Mouse (Mus musculus) heart, embryonic 16.5 days (tissue): ENCODE measurements at regions not wholly inside any gene's neighbourhood (a gene's known extent, or its start where the extent isn't known, plus 50 kb on each side); places are given as distances from the start of the nearest gene placed in this dataset.
A peak's percentile ranks its signal among the peaks of the same experiment; 100 is the strongest.
"Not testable (repeated sequence)": the region's sequence is repeated elsewhere in the genome, so short reads cannot be mapped to it uniquely, and the experiment has no call there.

Experiments used
- ATAC-seq: fragments of 200-750 bp; cut with Nextera tagmentation; replicated peaks from 2 replicates; pipeline ENCODE4 v1.8.0; 2017; ENCODE audit warnings: moderate number of reproducible peaks; ENCODE audit not compliant: insufficient read depth, low FRiP score; ENCODE audit errors: extremely low read depth
- H3K27ac ChIP-seq: fragments of 300-500 bp; sonication (generic); 2 replicates; pipeline ENCODE4 v1.5.1; 2014; ENCODE audit warnings: mild to moderate bottlenecking, low read length, control low read depth, moderate library complexity
- H3K27me3 ChIP-seq: fragments of 300-500 bp; sonication (generic); 2 replicates; pipeline ENCODE4 v1.6.1; 2014; ENCODE audit warnings: low read length, mixed read lengths; ENCODE audit not compliant: control insufficient read depth, insufficient read depth
- H3K36me3 ChIP-seq: fragments of 300-500 bp; sonication (generic); 2 replicates; pipeline ENCODE4 v1.6.1; 2014; ENCODE audit not compliant: control insufficient read depth, insufficient read depth
- H3K4me1 ChIP-seq: fragments of 300-500 bp; sonication (generic); 2 replicates; pipeline ENCODE4 v1.6.1; 2014; ENCODE audit warnings: low read length, mixed read lengths; ENCODE audit not compliant: control insufficient read depth, insufficient read depth
- H3K4me2 ChIP-seq: fragments of 300-500 bp; sonication (generic); 2 replicates; pipeline ENCODE4 v1.6.1; 2014; ENCODE audit warnings: low read depth, mild to moderate bottlenecking, control low read depth, low read length
- H3K4me3 ChIP-seq: fragments of 300-500 bp; sonication (generic); 2 replicates; pipeline ENCODE4 v1.5.1; 2014; ENCODE audit warnings: mild to moderate bottlenecking, control low read depth, low read length
- H3K9ac ChIP-seq: fragments of 300-500 bp; sonication (generic); 2 replicates; pipeline ENCODE4 v1.6.1; 2014; ENCODE audit warnings: low read length, control low read depth
- H3K9me3 ChIP-seq: fragments of 300-500 bp; sonication (generic); replicated peaks from 2 replicates; pipeline ENCODE4 v1.6.1; 2016; ENCODE audit warnings: low read length; ENCODE audit not compliant: control insufficient read depth
- WGBS: fragments of 180-500 bp; shearing (Covaris S2); extraction: QIAGEN DNeasy Blood & Tissue Kit; methylation state at CpG from one replicate; pipeline ENCODE4 v1.1.7; 2014; 5-methylcytosine and 5-hydroxymethylcytosine counted together

- no peaks in the 10 kb centered on the region for H3K9me3 ChIP-seq
- no peak for ATAC-seq
- 50% methylated on average over 7 of the region's 7 CpGs for WGBS
- H3K36me3 ChIP-seq = no peaks in the 10 kb centered on the region
- no peaks in the 10 kb centered on the region for H3K4me1 ChIP-seq
- no peaks in the 10 kb centered on the region for H3K27me3 ChIP-seq
- H3K4me2 ChIP-seq = no peak overlapping the region
- no peak overlapping the region for H3K4me3 ChIP-seq
- H3K27ac ChIP-seq = no peak overlapping the region
- H3K9ac ChIP-seq = no peak overlapping the region
Observed at GRCm38 (mm10) chr13:97341218-97341889, 100.4 kb downstream of the Enc1 start.

DNA sequence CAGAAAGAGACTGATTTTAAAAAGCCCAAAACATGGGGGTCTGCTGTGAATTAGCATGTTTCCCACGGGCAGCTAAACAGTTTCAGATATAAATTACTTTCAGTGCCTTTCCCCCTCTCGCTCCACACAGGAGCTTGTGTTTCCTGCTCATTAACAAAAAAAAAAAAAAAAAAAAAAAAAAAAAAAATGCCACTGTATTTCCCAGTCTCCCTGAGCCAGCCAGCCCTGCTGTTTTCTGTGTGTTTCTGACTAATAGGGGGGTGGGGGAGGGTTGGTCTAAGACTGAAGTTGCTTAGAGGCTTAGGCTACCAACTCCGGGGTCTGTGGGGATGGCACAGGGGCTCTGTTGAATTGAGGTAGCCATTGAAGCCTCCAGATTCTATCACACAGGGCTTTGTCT lies 97.0 kb downstream of the Enc1 start:
- H3K4me2 ChIP-seq = no peak overlapping the region
- no peaks in the 10 kb centered on the region for H3K9me3 ChIP-seq
- no peak overlapping the region for H3K4me3 ChIP-seq
- no peak for ATAC-seq
- 46% methylated on average over 3 of the region's 3 CpGs for WGBS
- no peaks in the 10 kb centered on the region for H3K27me3 ChIP-seq
- H3K4me1 ChIP-seq = no peaks in the 10 kb centered on the region
- no peak overlapping the region for H3K27ac ChIP-seq
- H3K36me3 ChIP-seq = no peaks in the 10 kb centered on the region
- H3K9ac ChIP-seq = no peak overlapping the region

GRCm38 (mm10) chr13:97337296-97337731 lies 96.4 kb downstream of the Enc1 start:
- no peak overlapping the region for H3K4me3 ChIP-seq
- no peaks in the 10 kb centered on the region for H3K36me3 ChIP-seq
- H3K4me1 ChIP-seq = no peaks in the 10 kb centered on the region
- no peak overlapping the region for H3K9ac ChIP-seq
- no peaks in the 10 kb centered on the region for H3K9me3 ChIP-seq
- WGBS = 61% methylated on average over 10 of the region's 10 CpGs
- H3K4me2 ChIP-seq = no peak overlapping the region
- no peak overlapping the region for H3K27ac ChIP-seq
- H3K27me3 ChIP-seq = no peaks in the 10 kb centered on the region
- ATAC-seq = no peak

DNA sequence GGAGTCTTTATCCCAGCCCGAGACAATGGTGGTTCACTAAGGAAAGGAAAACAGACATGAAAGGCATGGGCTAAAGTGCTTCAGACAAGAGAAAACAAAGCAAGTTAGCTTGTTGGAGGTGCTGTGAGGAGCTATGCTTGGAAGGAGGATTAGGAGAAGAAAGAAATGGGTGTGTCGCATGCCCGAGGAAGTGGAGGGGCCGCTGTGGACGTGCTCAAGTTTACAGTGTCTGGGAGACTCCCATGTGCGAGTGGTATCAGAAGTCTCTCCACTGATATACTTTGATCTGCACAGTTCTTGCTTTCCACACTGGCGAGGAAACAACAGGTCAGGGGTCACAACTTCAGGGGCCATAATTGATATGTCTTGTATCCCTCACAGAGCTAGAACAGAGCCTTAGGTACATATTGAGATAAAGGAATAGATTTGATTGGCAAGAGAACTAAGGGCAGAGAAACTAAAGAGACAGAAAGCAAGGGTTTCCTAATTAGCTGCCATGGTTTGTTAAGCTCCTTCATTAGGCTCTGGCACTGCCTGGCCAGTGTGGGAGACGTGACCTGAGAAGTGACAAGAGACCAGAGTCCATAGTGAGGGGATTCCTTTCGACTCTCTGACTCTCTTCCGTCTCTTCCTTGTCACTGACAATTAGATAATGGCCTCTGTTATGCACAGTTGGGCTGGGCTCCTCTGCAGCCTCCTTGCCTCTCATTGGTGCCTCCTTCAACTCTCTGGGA lies 93.1 kb downstream of the Enc1 start:
- H3K9me3 ChIP-seq = no peaks in the 10 kb centered on the region
- H3K9ac ChIP-seq = no peak overlapping the region
- H3K27ac ChIP-seq = no peak overlapping the region
- no peak overlapping the region for H3K4me2 ChIP-seq
- no peak overlapping the region for H3K4me3 ChIP-seq
- H3K4me1 ChIP-seq = no peaks in the 10 kb centered on the region
- H3K27me3 ChIP-seq = no peaks in the 10 kb centered on the region
- no peaks in the 10 kb centered on the region for H3K36me3 ChIP-seq
- 35% methylated on average over 10 of the region's 10 CpGs for WGBS
- no peak for ATAC-seq

- Histone ChIP-seq H3K4me2 (no peak overlapping the region), H3K4me3 (no peak overlapping the region), H3K27ac (no peak overlapping the region), H3K9ac (no peak overlapping the region), H3K4me1 (no peaks in the 10 kb centered on the region), H3K9me3 (no peaks in the 10 kb centered on the region), H3K36me3 (no peaks in the 10 kb centered on the region), H3K27me3 (no peaks in the 10 kb centered on the region)
- WGBS = 87% methylated on average over 14 of the region's 14 CpGs
- no peak for ATAC-seq
Observed at GRCm38 (mm10) chr13:97331072-97331471, 90.2 kb downstream of the Enc1 start.

- not testable (repeated sequence) for H3K4me1 ChIP-seq, H3K4me2 ChIP-seq, H3K4me3 ChIP-seq, H3K27me3 ChIP-seq, H3K36me3 ChIP-seq, ATAC-seq, H3K9me3 ChIP-seq, H3K9ac ChIP-seq
- peak overlapping the region; percentile 73; the same call in 1 of the 2 replicates for H3K27ac ChIP-seq
- WGBS = 61% methylated on average over 4 of the region's 4 CpGs
Observed at GRCm38 (mm10) chr13:97321307-97321706, 80.4 kb downstream of the Enc1 start.

DNA sequence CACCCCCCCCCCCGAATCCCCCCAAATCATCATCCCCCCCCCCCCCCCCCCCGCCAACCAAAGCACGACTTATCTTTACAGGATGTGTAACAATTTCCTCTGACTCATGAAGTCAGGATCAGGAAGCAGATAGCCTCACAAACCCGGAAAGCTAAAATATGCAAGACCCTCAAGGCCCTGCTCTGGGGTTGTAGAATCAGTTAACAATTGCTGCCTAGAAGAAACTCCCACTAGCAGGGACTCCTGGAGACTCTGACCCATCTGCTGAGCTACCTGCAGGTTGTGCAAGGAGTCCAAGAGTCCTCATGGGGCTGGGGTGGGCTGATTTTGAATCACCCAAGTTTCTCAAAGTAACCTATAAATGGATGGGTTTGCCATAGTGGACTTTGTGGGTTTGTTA lies 79.9 kb downstream of the Enc1 start:
- whole genome bisulfite sequencing = 12% methylated on average over 2 of the region's 4 CpGs
- 0 out of 2 replicates have a peak, but pooled peaks have one; percentile 33 for ATAC-seq

DNA sequence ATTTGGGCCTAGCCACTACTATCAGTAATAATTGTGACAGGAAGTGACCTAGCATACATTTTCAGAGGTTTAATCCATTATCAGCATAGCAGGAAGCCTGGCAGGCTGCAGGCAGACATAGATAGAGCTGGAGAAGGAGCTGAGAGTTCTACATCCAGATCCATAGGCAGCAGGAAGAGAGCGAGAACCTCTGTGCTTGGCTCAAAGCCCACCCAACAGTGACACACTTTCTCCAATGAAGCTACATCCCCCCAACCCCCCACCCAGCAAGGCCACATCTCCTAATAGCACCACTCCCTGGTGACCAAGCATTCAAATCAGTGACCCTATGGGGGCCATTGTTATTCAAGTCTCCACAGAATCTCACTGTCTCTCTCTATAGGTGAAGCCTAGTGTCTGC lies 79.4 kb downstream of the Enc1 start:
- Histone ChIP-seq H3K27me3 (no peaks in the 10 kb centered on the region), H3K4me1 (peaks cover 7% of the 10 kb centered on the region), H3K4me2 (no peak overlapping the region), H3K4me3 (no peak overlapping the region), H3K36me3 (no peaks in the 10 kb centered on the region), H3K27ac (peak overlapping the region; percentile 72), H3K9me3 (no peaks in the 10 kb centered on the region), H3K9ac (no peak overlapping the region)
- ATAC-seq = peak; percentile 78
- WGBS = 78% methylated on average over 1 of the region's 1 CpGs

More for the DNA sequence above, 79.9 kb downstream of the Enc1 start:
- Histone ChIP-seq H3K27me3 (no peaks in the 10 kb centered on the region), H3K4me1 (peaks cover 7% of the 10 kb centered on the region), H3K27ac (peak overlapping the region; percentile 73), H3K4me3 (no peak overlapping the region), H3K36me3 (no peaks in the 10 kb centered on the region), H3K4me2 (no peak overlapping the region), H3K9ac (no peak overlapping the region), H3K9me3 (no peaks in the 10 kb centered on the region)

DNA sequence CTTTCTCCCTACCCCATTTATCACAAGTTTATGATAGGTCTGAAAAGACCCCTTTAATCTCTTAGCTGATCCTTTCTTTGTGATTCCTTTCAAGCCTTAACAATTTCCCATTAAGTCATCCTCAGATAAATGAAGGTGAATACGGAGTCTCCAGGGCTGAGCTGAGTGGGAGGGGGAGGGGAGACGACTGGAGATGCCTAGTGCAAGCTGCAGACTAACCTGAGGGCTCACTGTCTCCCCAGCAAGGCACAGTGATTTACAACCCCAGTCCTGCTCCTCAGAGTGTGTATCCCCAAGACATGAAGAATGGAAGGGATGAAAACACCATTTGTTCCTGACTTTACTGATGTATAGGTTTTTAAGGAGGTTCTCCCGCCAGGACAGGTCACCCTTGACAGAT lies 76.7 kb downstream of the Enc1 start:
- no peaks in the 10 kb centered on the region for H3K36me3 ChIP-seq
- no peak overlapping the region for H3K9ac ChIP-seq
- H3K4me3 ChIP-seq = no peak overlapping the region
- no peaks in the 10 kb centered on the region for H3K9me3 ChIP-seq
- 41% methylated on average over 3 of the region's 3 CpGs for WGBS
- no peak overlapping the region for H3K27ac ChIP-seq
- H3K4me2 ChIP-seq = no peak overlapping the region
- H3K4me1 ChIP-seq = peaks cover 10% of the 10 kb centered on the region
- ATAC-seq = no peak
- no peaks in the 10 kb centered on the region for H3K27me3 ChIP-seq
